Mouse (Mus musculus): ENCODE results near the gene Bub1b. TPM values are rescaled to one million over a fixed set of nuclear protein-coding genes. Genes with fewer than 3 reads are reported as not detected.
A peak's percentile ranks its signal among the peaks of the same experiment; 100 is the strongest.
"Not testable (repeated sequence)": the region's sequence is repeated elsewhere in the genome, so short reads cannot be mapped to it uniquely, and the experiment has no call there.

The Bub1b gene
- polyA plus RNA-seq, 1 experiment from 2014 or later, result 150 TPM

DNA sequence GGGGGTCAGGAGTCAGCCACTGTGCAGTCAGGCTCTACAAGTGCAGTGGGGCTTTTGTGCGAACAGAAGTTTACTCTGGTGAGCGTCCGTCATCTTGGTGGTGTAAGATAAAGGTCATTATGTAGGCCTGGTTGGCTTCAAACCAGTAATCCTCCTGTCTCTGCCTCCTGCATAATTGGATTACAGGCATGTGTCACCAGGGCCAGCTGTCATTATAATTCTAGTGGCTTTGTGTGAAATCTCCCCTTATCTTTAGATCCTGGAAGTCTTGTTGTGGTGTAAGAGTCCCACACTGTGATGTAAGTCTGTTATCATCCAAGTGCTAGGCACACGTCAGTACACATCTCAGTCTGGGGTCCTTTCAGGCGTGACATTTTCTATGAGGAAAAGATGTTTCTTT is 35.4 kb downstream of the Bub1b start:
- peaks cover 17% of the 10 kb centered on the region for H3K27me3 ChIP-seq (ENCODE audit: low read depth, poor library complexity, severe bottlenecking)
- no peaks in the 10 kb centered on the region for H3K9me3 ChIP-seq (replicated peaks)
- peaks cover 100% of the 10 kb centered on the region for H3K36me3 ChIP-seq
- no peak for DNase-seq (ENCODE audit: low spot score)
- WGBS, result 54% methylated on average over 5 of the region's 5 CpGs
- H3K27ac ChIP-seq (replicated peaks), result no peak overlapping the region
- no peak overlapping the region for H3K4me3 ChIP-seq
- no peaks in the 10 kb centered on the region for H3K4me1 ChIP-seq

DNA sequence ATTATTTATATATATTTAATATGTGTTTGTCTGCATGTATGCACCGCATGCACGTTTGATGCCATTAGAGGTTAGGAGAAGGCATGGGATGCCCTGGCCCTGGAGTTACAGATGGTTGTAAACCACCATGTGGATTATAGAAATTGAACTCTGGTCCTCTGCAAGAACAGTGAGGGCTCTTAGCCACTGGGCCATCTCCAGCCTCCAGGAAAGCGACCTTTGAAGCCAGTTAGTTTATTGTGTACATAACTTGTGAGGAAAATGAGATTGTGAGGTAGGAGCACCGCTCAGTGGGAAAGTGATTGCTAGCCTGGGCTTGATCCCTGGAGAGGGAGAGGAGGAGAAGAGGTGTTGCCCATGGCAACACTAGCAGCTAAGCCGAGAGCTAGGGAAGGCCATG is 39.2 kb downstream of the Bub1b start:
- H3K9me3 ChIP-seq (replicated peaks), result no peaks in the 10 kb centered on the region
- no peak for DNase-seq (ENCODE audit: low spot score)
- peaks cover 100% of the 10 kb centered on the region for H3K36me3 ChIP-seq
- no peak overlapping the region for H3K4me3 ChIP-seq
- 77% methylated on average over 5 of the region's 5 CpGs for WGBS
- peaks cover 5% of the 10 kb centered on the region; the same call in 1 of the 2 replicates for H3K27me3 ChIP-seq (ENCODE audit: low read depth, poor library complexity, severe bottlenecking)
- H3K4me1 ChIP-seq, result no peaks in the 10 kb centered on the region
- no peak overlapping the region for H3K27ac ChIP-seq (replicated peaks)

DNA sequence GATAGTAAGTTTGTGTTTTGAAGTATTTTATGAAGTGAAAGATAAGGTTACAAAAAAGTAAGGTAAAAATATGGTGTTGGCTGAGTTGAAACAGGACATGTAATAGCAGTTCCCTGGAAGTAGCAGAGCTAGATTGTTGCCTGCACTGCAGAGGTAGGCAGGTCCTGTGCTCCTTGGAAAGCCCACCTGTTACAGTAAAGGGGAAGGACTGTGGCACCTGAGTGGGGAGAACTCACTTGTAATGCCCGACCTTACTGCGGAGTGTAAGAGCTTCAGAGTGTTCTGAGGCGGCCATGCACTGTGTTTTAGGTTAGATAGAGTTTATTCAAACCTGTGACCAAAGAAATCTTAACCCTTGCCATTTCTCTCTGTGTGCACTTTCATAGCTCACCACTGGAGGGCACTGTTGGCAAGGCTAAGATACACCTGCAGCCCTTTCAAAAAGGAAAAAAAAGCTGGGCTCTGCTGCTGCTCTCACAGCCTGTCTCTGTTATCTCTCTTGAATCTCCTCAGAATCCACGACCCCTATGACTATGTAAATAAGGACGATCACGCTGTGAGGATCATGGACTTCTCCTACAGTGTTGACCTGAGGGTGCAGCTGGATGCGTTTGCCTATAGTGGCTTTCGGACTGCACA is 40.0 kb downstream of the Bub1b start:
- 41% methylated on average over 8 of the region's 8 CpGs for WGBS

DNA sequence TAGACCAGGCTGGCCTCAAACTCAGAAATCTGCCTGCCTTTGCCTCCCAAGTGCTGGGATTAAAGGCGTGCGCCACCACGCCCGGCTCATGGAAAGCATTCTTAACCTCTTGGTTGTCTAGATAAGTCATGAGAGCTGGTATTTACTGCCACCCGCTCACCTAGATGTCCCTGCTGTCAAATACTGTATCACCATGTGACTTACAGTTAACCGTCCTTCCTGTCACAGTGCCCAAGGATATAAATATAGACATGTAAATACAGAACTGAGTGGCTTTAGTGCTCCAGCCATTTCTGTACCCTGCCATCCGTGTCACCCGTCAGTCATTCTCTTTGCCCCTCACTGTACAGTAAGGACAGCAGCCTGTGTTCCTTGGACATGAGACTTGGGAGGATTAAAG is 40.7 kb downstream of the Bub1b start:
- 95% methylated on average over 8 of the region's 8 CpGs for WGBS
- no peak for DNase-seq (ENCODE audit: low spot score)
- peaks cover 100% of the 10 kb centered on the region for H3K36me3 ChIP-seq

More for the DNA sequence above, 40.0 kb downstream of the Bub1b start:
- no peaks in the 10 kb centered on the region for H3K9me3 ChIP-seq (replicated peaks)
- H3K36me3 ChIP-seq, result peaks cover 100% of the 10 kb centered on the region
- DNase-seq (ENCODE audit: low spot score), result peak; percentile 75
- H3K4me1 ChIP-seq, result no peaks in the 10 kb centered on the region
- H3K27ac ChIP-seq (replicated peaks), result no peak overlapping the region
- peaks cover 5% of the 10 kb centered on the region; the same call in 1 of the 2 replicates for H3K27me3 ChIP-seq (ENCODE audit: low read depth, poor library complexity, severe bottlenecking)
- no peak overlapping the region for H3K4me3 ChIP-seq

DNA sequence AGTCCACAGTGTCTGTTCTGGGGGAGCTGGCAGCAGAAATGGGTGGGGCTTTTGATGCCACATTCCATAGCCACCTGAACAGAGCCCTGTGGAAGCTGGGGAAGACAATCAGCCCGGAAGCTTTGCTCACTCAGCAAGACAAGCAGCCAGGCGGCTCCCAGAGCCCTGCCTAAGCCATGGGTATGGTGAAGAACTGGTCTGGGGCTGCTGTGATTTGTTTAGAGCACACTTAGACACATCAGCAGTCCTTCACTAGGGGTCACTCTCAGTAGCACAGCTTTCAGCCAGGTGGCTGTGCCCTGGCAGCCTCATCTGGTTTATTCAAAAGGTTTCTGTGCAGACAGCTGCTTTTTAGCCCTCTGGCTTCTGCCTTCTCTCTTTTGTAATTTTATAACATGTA is 43.1 kb downstream of the Bub1b start:
- Histone ChIP-seq H3K36me3 (peaks cover 98% of the 10 kb centered on the region), H3K27me3 (ENCODE audit: low read depth, poor library complexity, severe bottlenecking) (no peaks in the 10 kb centered on the region), H3K9me3 (replicated peaks) (0 out of 2 replicates have a peak, but pooled peaks cover 3% of the 10 kb centered on the region), H3K27ac (replicated peaks) (no peak overlapping the region), H3K4me3 (no peak overlapping the region), H3K4me1 (no peaks in the 10 kb centered on the region)
- DNase-seq (ENCODE audit: low spot score), result no peak
- 69% methylated on average over 2 of the region's 2 CpGs for WGBS

More for the DNA sequence above, 40.7 kb downstream of the Bub1b start:
- no peak overlapping the region for H3K4me3 ChIP-seq
- H3K9me3 ChIP-seq (replicated peaks), result no peaks in the 10 kb centered on the region
- no peaks in the 10 kb centered on the region for H3K4me1 ChIP-seq
- H3K27ac ChIP-seq (replicated peaks), result no peak overlapping the region
- H3K27me3 ChIP-seq (ENCODE audit: low read depth, poor library complexity, severe bottlenecking), result peaks cover 5% of the 10 kb centered on the region; the same call in 1 of the 2 replicates

DNA sequence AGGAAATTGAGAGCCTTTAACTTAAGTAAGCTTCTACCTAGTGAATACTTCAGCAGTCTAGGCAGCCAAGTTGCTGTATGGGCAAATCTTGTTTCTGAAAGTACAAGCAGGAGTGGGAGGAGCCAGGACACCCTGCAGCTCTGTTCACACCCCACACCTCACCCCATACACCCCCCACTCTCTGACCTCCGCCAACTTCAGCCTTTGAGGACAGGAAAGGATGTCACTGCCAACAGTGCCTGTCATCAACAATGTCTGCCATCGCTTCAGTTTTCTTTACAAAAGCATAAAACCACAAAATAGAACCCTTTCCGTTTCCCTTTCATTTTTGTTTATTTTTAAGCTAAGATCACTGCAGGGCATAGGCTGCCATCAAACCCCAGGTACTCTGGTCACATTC is 44.4 kb downstream of the Bub1b start:
- Histone ChIP-seq H3K9me3 (replicated peaks) (0 out of 2 replicates have a peak, but pooled peaks cover 3% of the 10 kb centered on the region), H3K27ac (replicated peaks) (no peak overlapping the region), H3K4me1 (no peaks in the 10 kb centered on the region), H3K27me3 (ENCODE audit: low read depth, poor library complexity, severe bottlenecking) (no peaks in the 10 kb centered on the region), H3K4me3 (no peak overlapping the region), H3K36me3 (peaks cover 97% of the 10 kb centered on the region)
- no peak for DNase-seq (ENCODE audit: low spot score)
- 84% methylated on average over 3 of the region's 3 CpGs for WGBS

DNA sequence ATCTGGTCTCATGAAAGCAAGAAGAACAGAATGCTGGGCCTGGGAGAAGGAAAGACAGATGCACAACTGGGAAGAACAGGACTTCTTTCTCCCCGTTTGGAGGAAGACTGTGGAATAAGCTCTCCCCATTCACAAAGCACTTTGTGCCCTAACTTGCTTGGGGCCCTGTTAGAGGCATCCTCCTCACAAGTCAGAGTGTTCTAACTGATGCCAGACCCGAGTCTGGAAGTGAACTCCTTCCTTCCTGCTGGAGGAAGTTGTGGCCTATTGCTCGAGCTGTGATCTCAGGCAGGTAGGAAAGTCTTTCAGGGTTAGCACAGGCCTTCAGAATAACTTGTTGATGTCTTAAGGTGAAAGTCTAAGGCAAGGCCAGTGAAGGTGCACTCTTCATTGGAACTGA is 44.9 kb downstream of the Bub1b start:
- H3K27me3 ChIP-seq (ENCODE audit: low read depth, poor library complexity, severe bottlenecking), result no peaks in the 10 kb centered on the region
- peaks cover 92% of the 10 kb centered on the region for H3K36me3 ChIP-seq
- 0 out of 2 replicates have a peak, but pooled peaks cover 3% of the 10 kb centered on the region for H3K9me3 ChIP-seq (replicated peaks)
- no peaks in the 10 kb centered on the region for H3K4me1 ChIP-seq
- H3K27ac ChIP-seq (replicated peaks), result no peak overlapping the region
- no peak for DNase-seq (ENCODE audit: low spot score)
- no peak overlapping the region for H3K4me3 ChIP-seq
- WGBS, result 80% methylated on average over 3 of the region's 3 CpGs

DNA sequence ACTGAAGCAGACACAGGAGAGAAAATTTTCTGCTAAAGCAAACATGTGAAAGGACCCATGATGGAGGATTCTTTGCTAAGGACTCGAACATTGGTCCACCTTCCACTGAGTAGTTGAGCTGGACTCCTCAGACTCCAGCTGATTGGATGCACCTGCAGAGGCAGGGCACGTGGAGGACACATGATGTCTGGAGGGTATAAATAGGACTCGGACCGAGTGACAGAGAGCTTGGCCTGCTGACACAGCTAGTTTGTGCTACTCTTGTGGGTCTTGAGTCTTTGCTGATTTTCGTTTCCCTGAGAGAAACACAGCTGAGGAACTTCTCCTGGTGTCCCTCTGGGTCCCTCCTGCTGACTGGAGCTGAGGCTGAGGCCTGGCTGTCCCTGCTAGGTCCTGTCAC is 48.7 kb downstream of the Bub1b start:
- 93% methylated on average over 5 of the region's 5 CpGs for WGBS
- Histone ChIP-seq H3K27me3 (ENCODE audit: low read depth, poor library complexity, severe bottlenecking) (no peaks in the 10 kb centered on the region), H3K36me3 (peaks cover 55% of the 10 kb centered on the region), H3K4me3 (no peak overlapping the region), H3K4me1 (no peaks in the 10 kb centered on the region), H3K9me3 (replicated peaks) (0 out of 2 replicates have a peak, but pooled peaks cover 3% of the 10 kb centered on the region), H3K27ac (replicated peaks) (no peak overlapping the region)
- no peak for DNase-seq (ENCODE audit: low spot score)

DNA sequence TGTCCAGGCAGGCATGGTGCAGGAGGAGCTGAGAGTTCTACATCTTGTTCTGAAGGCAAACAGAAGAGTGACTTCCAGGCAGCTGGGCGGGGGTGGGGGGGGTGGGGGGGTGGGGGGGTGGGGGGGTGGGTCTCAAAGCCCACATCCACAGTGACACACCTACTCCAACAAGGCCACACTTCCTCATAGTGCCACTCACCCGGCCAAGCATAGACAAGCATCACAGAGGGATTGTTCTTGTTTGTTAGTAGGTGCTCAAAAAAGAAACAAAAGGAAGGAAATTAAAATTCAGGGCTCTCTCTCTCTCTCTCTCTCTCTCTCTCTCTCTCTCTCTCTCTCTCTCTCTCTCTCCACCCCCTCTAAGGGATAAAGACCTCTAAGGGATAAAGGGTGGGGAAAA is 52.7 kb downstream of the Bub1b start:
- not testable (repeated sequence) for H3K9me3 ChIP-seq (replicated peaks); H3K27me3 ChIP-seq (ENCODE audit: low read depth, poor library complexity, severe bottlenecking); H3K4me3 ChIP-seq; H3K4me1 ChIP-seq; H3K27ac ChIP-seq (replicated peaks); DNase-seq (ENCODE audit: low spot score)
- WGBS, result 49% methylated on average over 2 of the region's 2 CpGs
- peaks cover 16% of the 10 kb centered on the region; the same call in 1 of the 2 replicates for H3K36me3 ChIP-seq

DNA sequence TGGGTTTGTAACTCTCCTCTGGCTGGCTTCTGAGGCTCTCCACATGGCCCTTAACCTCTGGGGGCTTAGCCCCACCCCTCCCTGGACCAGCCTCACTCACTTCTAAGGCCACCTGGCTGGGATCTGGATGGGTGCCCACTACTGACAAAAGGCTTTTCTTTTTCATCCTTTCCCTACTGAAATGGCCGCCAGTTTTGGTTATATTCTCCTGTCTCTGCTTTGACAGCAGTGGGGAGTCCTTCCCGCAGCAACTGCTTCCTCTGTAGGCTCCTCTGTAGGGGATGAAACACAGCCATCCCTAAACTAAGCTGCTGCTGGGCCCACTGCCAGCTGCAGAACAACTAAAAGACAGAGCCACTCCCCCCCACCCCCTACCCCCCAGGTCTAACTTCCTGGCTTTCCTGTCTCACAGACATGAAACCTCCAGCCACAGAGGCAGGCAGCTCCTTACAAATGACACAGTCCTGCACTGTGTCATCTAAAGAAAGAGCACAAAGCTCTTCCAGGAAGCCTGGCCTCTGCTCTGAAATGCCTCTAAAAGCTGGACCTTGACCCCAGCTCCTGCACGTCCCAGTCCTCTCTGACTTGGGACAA is 58.8 kb downstream of the Bub1b start:
- Histone ChIP-seq H3K9me3 (replicated peaks) (no peaks in the 10 kb centered on the region), H3K27ac (replicated peaks) (peak overlapping the region; percentile 14; the same call in 1 of the 2 replicates), H3K36me3 (no peaks in the 10 kb centered on the region), H3K4me1 (peaks cover 26% of the 10 kb centered on the region), H3K27me3 (ENCODE audit: low read depth, poor library complexity, severe bottlenecking) (peaks cover 14% of the 10 kb centered on the region), H3K4me3 (no peak overlapping the region)
- WGBS, result 29% methylated on average over 3 of the region's 3 CpGs
- no peak for DNase-seq (ENCODE audit: low spot score)

DNA sequence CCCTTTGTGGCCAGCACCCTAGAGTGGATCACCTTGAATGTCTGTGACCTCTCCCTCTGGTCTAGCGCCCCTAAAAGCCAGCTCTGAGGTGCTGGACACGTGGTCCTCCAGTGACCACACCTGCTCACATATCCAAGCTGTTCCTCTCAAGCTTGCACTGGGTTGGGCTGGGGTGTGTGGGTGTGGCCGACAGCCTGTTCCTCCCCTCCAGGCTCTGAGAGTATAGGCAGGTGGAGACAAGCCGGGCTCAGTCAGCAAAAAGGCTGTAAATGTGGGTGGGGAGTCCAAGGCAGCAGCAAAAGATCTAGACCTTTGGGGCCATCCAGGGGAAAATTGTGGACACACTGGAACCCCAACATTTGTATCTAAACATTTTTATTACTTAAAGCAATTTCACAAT is 60.4 kb downstream of the Bub1b start:
- Histone ChIP-seq H3K27ac (replicated peaks) (no peak overlapping the region), H3K9me3 (replicated peaks) (no peaks in the 10 kb centered on the region), H3K4me1 (peaks cover 37% of the 10 kb centered on the region), H3K4me3 (no peak overlapping the region), H3K36me3 (no peaks in the 10 kb centered on the region), H3K27me3 (ENCODE audit: low read depth, poor library complexity, severe bottlenecking) (peaks cover 31% of the 10 kb centered on the region)
- no peak for DNase-seq (ENCODE audit: low spot score)
- 49% methylated on average over 4 of the region's 4 CpGs for WGBS

DNA sequence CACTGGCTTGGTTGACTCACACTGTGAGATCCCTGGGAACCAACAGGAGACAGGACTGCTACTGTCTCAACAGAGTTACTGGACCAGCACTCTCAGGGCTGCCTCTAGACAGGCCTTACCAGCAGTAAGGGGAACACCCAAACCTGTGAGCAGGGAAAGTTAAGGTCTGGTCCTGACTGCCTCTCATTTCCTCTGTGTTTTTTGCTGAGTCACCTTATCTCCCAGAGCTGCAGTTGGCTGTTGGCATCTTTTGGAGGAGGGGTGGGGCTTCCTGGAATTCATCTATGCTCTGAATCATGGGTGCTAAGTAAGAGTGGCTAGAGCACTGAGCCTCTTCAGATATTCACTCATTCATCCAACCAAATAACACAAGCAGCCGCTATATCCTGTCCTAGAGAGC is 61.1 kb downstream of the Bub1b start:
- Histone ChIP-seq H3K36me3 (no peaks in the 10 kb centered on the region), H3K4me1 (peaks cover 41% of the 10 kb centered on the region), H3K9me3 (replicated peaks) (no peaks in the 10 kb centered on the region), H3K27me3 (ENCODE audit: low read depth, poor library complexity, severe bottlenecking) (peaks cover 37% of the 10 kb centered on the region), H3K4me3 (no peak overlapping the region), H3K27ac (replicated peaks) (peak overlapping the region; percentile 81)
- DNase-seq (ENCODE audit: low spot score), result no peak
- WGBS, result 63% methylated on average over 1 of the region's 1 CpGs

DNA sequence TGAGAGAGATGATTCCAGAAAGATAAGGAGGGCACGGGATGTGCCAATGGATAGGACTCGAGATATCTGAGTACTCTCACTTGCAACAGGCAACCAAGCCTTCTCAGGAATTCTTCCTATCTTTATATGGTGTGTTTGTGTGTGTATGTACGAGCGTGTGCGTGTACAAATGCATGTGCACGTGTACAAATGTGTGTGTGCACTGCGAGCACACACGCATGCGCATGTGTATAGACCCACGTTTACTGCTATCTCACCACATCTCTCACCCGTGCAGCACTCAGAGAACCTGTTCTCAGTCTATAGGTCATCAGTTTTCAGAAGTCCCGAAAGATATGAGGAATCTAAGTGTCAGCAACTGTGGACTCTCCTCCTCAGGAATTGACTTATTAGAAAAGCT is 61.5 kb downstream of the Bub1b start:
- peak overlapping the region; percentile 81 for H3K27ac ChIP-seq (replicated peaks)
- H3K27me3 ChIP-seq (ENCODE audit: low read depth, poor library complexity, severe bottlenecking), result peaks cover 41% of the 10 kb centered on the region
- H3K4me3 ChIP-seq, result peak overlapping the region; percentile 44; the same call in 1 of the 2 replicates
- WGBS, result 84% methylated on average over 12 of the region's 12 CpGs
- H3K9me3 ChIP-seq (replicated peaks), result no peaks in the 10 kb centered on the region
- H3K36me3 ChIP-seq, result no peaks in the 10 kb centered on the region
- H3K4me1 ChIP-seq, result peaks cover 39% of the 10 kb centered on the region
- DNase-seq (ENCODE audit: low spot score), result no peak
